Mouse (Mus musculus) E14TG2a.4 (cell line): ENCODE measurements around the gene Slc30a3.

Source experiments
- CTCF ChIP-seq: conservative IDR thresholded peaks from 2 replicates; pipeline ENCODE4 v1.5.1; 2014; ENCODE audit warnings: low read length
- NANOG ChIP-seq: IDR thresholded peaks from 2 replicates; pipeline ENCODE4 v1.6.1; 2014; ENCODE audit warnings: borderline replicate concordance, low read length, mixed read lengths
- POU5F1 ChIP-seq: IDR thresholded peaks from 2 replicates; pipeline ENCODE4 v1.6.1; 2014; ENCODE audit warnings: low read length, borderline replicate concordance

DNA sequence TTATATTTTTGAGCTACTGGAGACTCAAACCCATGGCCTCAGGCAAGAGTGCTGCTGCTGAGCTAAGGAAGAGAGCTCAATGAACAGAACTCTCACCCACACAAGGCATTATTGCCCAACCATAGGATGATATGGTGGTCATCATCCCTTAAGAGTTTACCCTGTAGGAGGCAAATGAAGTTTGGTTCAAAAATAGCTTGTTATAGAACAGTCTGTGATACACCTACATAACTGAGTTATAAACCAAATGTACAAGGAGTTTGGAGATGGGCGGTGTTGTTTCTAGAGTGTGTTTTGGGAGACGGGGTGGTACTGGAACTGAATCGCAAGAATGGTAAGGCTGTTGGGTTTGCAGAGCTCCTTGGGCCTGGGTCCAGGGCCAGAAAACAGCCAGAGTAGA, 38.2 kb downstream of the Slc30a3 start:
- TF ChIP-seq CTCF (no peak), NANOG (no peak), POU5F1 (no peak)
